In the genomic region with DNA sequence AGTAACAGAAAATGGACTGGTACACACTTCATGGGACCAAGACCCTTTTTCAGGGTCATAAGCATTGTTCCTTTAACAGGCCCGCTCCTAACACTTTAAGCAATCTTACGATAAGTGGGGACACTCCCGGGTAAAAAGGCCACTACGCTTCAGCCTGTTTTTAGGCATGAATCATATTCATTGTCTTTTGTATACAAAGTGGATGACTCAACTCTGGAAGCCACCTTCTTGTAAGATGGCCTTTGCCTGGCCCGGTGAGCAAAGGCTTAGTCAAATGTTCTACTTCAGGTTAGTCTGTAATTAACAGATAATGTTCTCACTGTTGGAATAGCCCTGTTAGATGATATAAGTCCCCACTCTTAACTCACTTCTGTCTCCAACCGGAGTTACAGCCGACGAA, we compare ENCODE assay signal across 22 mouse cellular contexts.
"Had no signal": no experiment of that assay in that cellular context is flagged by ENCODE, and none has a peak within 500 bp of the region (broad histone marks: within the 10 kb centered on the region; RNA-seq: fewer than 3 reads in every experiment).

No protein-coding gene starts in this region.

- H3K4me3 ChIP-seq: heart, embryonic 10.5 days; heart, embryonic 12.5 days; hindbrain, embryonic 13.5 days; hindbrain, embryonic 15.5 days; kidney, embryonic 15.5 days; limb, embryonic 13.5 days; limb, embryonic 15.5 days; liver, embryonic 12.5 days had no signal

- H3K27me3 ChIP-seq: heart, embryonic 12.5 days; hindbrain, embryonic 15.5 days; kidney, embryonic 15.5 days; limb, embryonic 15.5 days; liver, embryonic 12.5 days had no signal

- H3K36me3 ChIP-seq: heart, embryonic 10.5 days; heart, embryonic 12.5 days; hindbrain, embryonic 13.5 days; hindbrain, embryonic 15.5 days; kidney, embryonic 15.5 days; limb, embryonic 13.5 days; limb, embryonic 15.5 days; liver, embryonic 12.5 days had no signal

- ATAC-seq: hindbrain, postnatal 0 days; intestine, embryonic 16.5 days; liver, embryonic 12.5 days had no signal

- DNase-seq: gastrocnemius, postnatal 14 days; heart, adult 18-20 months; heart, postnatal 10 days; heart, postnatal 36 days; kidney, adult 11 months; kidney, adult 2 months; kidney, adult 9 months; kidney, postnatal 14 days; kidney, postnatal 36 days; layer of hippocampus, adult 9-11 months; layer of hippocampus, postnatal 36 days; left cerebral cortex, postnatal 4 days had no signal
